Mouse (Mus musculus) stomach, embryonic 15.5 days (tissue): ENCODE measurements around the gene Tyro3. TPM values are rescaled to one million over a fixed set of nuclear protein-coding genes. Genes with fewer than 3 reads are reported as not detected.

Experiments
- ATAC-seq: fragments of 200-750 bp; cut with Nextera tagmentation; 2 replicates; pipeline ENCODE4 v1.8.0; 2017; ENCODE audit warnings: low read depth, moderate number of reproducible peaks, moderate TSS enrichment; ENCODE audit not compliant: insufficient read depth, low FRiP score
- H3K27ac ChIP-seq: fragments of 300-500 bp; sonication (generic); 2 replicates; pipeline ENCODE4 v1.5.1; 2015; ENCODE audit warnings: mild to moderate bottlenecking, inconsistent platforms
- H3K27me3 ChIP-seq: fragments of 300-500 bp; sonication (generic); replicated peaks from 2 replicates; pipeline ENCODE4 v1.6.1; 2015; ENCODE audit warnings: inconsistent platforms
- H3K36me3 ChIP-seq: fragments of 300-500 bp; sonication (generic); 2 replicates; pipeline ENCODE4 v1.6.1; 2015; ENCODE audit warnings: inconsistent platforms
- H3K4me1 ChIP-seq: fragments of 300-500 bp; sonication (generic); 2 replicates; pipeline ENCODE4 v1.6.1; 2015; ENCODE audit warnings: inconsistent platforms
- H3K4me2 ChIP-seq: fragments of 300-500 bp; sonication (generic); 2 replicates; pipeline ENCODE4 v1.6.1; 2015; ENCODE audit warnings: mild to moderate bottlenecking, inconsistent platforms
- H3K4me3 ChIP-seq: fragments of 300-500 bp; sonication (generic); replicated peaks from 2 replicates; pipeline ENCODE4 v1.5.1; 2015; ENCODE audit warnings: inconsistent platforms
- H3K9ac ChIP-seq: fragments of 300-500 bp; sonication (generic); 2 replicates; pipeline ENCODE4 v1.6.1; 2015; ENCODE audit warnings: inconsistent platforms
- H3K9me3 ChIP-seq: fragments of 300-500 bp; sonication (generic); 2 replicates; pipeline ENCODE4 v1.6.1; 2016; ENCODE audit warnings: inconsistent platforms
- WGBS: fragments of 180-500 bp; shearing (Covaris S2); methylation state at CpG from one replicate; pipeline ENCODE4 v1.1.7; 2015; 5-methylcytosine and 5-hydroxymethylcytosine counted together
- polyA plus RNA-seq: library from polyadenylated mRNA; unstranded; fragments of >200 nt; fragmentation: Nextera tagmentation; extraction: Ambion mirVana; gene quantifications from 2 replicates; pipeline ENCODE4 v1.2.1, GENCODE M21; 2015

The Tyro3 gene
- polyA plus RNA-seq, 1 experiment from 2014 or later = 23.0 TPM

DNA sequence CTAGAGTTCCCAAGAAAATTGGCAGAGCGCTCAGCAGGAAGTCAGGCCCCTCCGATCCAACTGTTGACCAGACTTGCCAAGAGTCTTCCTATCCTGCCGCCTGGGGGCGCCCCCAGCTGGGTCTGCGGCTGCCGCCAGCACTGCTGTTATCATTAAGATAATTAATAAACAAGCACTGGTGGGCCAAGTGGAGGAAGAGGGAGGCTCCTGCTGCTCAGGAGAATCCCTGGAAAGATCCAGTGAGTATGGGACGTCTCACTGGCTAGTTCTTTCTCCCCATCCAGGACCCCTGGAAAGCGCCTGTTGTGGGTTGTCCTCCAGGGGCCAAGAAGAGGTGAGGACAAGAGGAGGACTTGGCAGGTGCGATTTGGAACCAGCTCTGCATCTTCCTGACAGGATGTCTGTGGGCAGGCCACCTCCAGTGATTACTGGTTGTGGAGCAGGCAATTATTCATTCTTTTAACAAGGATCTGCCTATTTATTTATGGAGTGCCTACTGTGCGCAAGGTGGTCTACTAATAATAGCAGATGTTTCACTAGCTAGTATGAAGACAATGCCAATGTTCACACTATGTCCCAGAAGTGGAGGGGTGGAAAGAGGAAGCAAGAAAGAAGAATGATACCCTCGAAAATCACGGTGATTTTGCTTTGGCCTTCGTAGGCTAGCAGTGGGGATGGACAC is 854 bp downstream of the Tyro3 start:
- Histone ChIP-seq H3K27ac (no peak overlapping the region), H3K27me3 (peaks cover 6% of the 10 kb centered on the region; the same call in 1 of the 2 replicates), H3K4me3 (peak overlapping the region; percentile 88; the same call in 1 of the 2 replicates), H3K4me1 (peaks cover 24% of the 10 kb centered on the region), H3K36me3 (no peaks in the 10 kb centered on the region), H3K4me2 (peak overlapping the region; percentile 82; the same call in 1 of the 2 replicates), H3K9ac (no peak overlapping the region), H3K9me3 (no peaks in the 10 kb centered on the region)
- ATAC-seq = no peak
- 12% methylated on average over 13 of the region's 13 CpGs for WGBS

DNA sequence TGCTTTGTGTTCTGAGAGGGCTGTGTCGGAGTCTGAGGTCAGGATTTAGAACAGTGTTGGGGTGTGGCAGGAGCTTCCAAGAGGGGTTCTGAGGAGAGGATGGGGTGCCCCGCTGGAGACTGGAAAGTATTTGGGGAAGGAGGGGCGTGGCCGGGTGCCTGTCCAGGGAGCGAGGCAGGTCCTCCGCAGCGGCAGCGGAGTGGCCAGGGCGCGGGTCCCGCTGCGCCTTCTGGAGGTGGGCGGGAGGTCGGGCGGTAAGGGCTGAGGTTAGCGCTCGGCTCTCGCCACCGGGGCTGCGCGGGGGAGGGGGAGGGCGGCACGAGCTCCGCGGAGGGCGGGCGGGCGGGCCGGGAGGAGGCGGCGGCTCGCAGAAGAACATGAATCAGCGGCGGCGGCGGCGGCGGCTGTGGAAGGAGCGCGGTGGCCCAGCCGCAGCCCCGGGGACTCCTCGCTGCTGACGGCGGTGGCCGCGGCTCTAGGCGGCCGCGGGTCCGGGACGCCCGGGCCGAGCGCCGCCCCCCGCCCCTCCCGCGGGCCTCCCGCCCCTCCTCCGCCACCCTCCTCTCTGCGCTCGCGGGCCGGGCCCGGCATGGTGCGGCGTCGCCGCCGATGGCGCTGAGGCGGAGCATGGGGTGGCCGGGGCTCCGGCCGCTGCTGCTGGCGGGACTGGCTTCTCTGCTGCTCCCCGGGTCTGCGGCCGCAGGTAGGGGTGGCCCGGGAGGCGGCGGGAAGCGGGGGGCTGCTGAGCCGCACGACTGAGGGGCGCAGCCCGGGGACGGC is 1.8 kb downstream of the Tyro3 start:
- Histone ChIP-seq H3K27ac (peak overlapping the region; percentile 57), H3K4me1 (peaks cover 34% of the 10 kb centered on the region), H3K9ac (peak overlapping the region; percentile 80), H3K27me3 (peaks cover 6% of the 10 kb centered on the region; the same call in 1 of the 2 replicates), H3K36me3 (0 out of 2 replicates have a peak, but pooled peaks cover 5% of the 10 kb centered on the region), H3K4me2 (peak overlapping the region; percentile 82), H3K9me3 (no peaks in the 10 kb centered on the region), H3K4me3 (peak overlapping the region; percentile 88)
- under 1% methylated on average over 21 of the region's 89 CpGs for WGBS
- ATAC-seq = peak; percentile 64

DNA sequence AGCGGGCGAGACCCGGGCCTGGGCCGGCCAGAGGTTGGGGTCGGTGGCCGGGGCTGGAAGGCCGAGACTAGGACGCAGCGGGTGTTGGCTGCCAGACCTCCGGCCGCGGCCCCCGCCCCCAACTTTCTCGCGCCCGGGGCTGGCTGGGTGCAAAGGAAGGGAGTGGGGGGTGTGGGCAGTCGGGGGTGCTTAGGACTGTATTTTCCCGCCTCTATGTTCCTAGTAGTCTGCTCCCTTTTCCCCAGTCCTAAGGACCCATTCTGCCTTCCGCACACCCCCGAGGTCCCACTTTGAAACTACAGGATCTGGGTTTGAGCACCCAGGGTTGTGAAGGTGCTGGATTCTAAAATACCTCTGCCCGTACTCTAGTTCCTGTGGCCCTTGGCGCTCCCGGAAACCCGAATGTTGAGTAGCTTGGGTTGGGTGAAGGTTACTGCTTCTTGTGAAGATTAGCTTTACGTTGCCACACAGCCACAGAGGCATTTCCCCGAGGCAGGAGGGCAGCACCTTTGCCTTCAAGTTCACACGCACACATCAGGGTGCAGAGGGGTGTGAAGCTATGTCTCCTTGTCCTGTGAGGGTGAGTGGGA is 2.5 kb downstream of the Tyro3 start:
- 0 out of 2 replicates have a peak, but pooled peaks cover 10% of the 10 kb centered on the region for H3K36me3 ChIP-seq
- H3K4me2 ChIP-seq = peak overlapping the region; percentile 82
- peaks cover 34% of the 10 kb centered on the region for H3K4me1 ChIP-seq
- peak overlapping the region; percentile 57 for H3K27ac ChIP-seq
- H3K9ac ChIP-seq = peak overlapping the region; percentile 80
- ATAC-seq = no peak
- peak overlapping the region; percentile 88 for H3K4me3 ChIP-seq
- peaks cover 6% of the 10 kb centered on the region; the same call in 1 of the 2 replicates for H3K27me3 ChIP-seq
- under 1% methylated on average over 27 of the region's 27 CpGs for WGBS
- no peaks in the 10 kb centered on the region for H3K9me3 ChIP-seq

DNA sequence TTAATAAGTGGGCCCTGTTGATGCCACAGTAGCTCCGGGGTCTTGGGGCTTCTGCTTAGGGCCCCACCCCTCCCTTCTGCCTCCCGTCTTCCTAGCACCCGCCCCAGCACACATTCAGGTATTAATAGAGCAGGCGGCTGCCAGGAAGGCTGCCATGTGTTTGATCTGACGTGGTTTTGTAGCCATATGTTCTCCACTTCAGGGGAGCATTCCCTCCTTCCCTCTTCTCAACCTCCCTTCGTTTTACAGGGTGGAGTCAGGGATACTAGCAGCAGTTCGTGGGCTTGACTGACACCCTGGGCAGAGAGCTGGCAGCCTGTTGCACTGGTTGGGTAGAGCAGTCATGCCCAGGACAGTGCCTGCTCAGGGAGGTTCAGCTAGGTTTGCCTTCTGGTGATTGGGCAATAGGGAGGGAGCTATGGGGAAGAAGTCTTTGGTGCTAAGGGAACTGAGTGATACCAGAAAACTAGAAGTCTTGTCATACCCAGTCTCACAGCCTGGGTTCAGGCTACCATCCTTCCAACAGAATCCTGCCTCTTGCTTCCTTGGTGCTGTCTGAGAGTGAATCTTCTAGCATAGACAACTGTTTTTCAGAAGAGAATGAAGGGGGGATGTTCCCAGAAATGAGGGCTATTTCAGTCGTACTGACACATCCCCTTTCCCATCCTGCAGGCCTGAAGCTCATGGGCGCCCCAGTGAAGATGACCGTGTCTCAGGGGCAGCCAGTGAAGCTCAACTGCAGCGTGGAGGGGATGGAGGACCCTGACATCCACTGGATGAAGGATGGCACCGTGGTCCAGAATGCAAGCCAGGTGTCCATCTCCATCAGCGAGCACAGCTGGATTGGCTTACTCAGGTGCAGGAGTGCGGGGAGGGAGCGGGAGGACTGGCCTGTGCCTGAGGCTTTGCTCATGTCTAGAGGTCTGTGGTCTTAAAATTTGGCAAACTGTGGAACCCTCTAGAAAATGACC is 3.6 kb downstream of the Tyro3 start:
- Histone ChIP-seq H3K27ac (peak overlapping the region; percentile 57; the same call in 1 of the 2 replicates), H3K9ac (no peak overlapping the region), H3K4me1 (peaks cover 37% of the 10 kb centered on the region), H3K4me2 (peak overlapping the region; percentile 82), H3K36me3 (0 out of 2 replicates have a peak, but pooled peaks cover 10% of the 10 kb centered on the region), H3K4me3 (peak overlapping the region; percentile 88), H3K9me3 (no peaks in the 10 kb centered on the region), H3K27me3 (peaks cover 6% of the 10 kb centered on the region; the same call in 1 of the 2 replicates)
- WGBS = 56% methylated on average over 15 of the region's 15 CpGs
- no peak for ATAC-seq

DNA sequence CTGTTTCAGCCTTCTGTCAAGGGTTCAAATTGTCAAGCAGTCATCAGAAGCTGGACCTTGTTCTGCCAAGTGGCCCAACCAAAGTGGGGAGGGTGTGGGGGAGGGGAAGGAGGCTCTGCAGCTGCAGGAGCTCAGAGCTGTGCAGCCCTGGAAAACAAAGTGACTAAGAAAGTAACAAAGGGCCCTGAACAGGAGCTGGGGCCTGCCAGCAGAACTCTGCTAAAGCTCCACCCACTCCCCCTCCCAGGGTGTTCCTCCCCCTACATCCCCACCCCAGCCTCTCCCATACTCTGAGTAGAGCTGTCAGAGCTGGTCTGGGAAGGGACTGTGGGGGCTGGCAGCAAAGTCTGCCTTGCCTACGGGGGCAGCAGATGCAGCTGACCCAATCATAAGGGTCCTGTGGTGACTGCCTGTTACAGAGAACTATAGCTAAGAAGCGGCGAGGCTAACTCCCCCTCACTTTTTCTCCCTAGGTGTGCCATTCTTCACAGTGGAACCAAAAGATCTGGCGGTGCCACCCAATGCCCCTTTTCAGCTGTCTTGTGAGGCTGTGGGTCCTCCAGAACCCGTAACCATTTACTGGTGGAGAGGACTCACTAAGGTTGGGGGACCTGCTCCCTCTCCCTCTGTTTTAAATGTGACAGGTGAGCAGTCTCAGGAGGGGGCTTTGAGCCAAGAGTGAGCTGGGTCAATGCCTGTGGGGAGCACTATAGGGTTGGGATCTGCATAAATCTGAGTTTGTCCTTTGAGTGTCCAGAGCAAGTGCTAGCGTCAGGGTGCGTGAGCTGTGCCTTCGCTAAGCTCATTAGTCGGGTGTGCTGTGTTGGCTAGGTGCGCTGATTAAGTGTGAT is 5.5 kb downstream of the Tyro3 start:
- ATAC-seq = peak; percentile 78
- H3K27ac ChIP-seq = peak overlapping the region; percentile 49
- H3K27me3 ChIP-seq = no peaks in the 10 kb centered on the region
- H3K9me3 ChIP-seq = no peaks in the 10 kb centered on the region
- 53% methylated on average over 10 of the region's 10 CpGs for WGBS
- H3K4me3 ChIP-seq = no peak overlapping the region
- 0 out of 2 replicates have a peak, but pooled peaks cover 10% of the 10 kb centered on the region for H3K36me3 ChIP-seq
- H3K4me1 ChIP-seq = peaks cover 37% of the 10 kb centered on the region
- H3K4me2 ChIP-seq = peak overlapping the region; percentile 28; the same call in 1 of the 2 replicates
- H3K9ac ChIP-seq = no peak overlapping the region

DNA sequence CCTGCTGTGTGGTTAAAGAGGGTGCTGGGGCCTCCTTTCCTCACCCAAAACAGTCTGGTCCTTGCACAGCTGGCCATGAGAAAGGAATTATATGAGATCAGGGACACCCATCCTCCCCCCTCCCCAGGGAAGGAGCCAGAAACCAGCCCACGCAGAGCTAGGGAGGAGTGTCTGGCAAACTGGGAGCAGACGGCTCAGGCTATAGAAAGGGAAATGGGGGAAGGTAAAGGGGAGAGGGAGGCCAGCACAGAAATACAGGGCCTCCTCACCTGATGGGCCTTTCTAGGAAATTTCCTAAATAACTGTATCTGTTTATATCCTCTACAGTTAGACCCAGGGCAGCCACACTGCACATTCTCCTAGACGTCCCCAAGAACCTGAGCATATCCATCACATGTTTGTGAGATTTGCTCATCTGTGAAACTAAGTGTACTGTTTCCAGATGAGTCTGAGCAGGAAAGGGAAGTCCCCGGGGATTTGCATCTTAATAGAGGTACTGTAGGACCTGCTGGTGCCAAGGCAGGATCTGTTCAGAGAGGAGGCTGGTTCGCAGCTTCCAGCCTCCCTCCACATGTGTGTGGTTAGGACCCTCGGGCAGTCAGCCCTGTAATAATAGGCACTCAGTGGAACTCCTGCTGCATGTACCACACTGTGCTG is 6.2 kb downstream of the Tyro3 start:
- WGBS = 53% methylated on average over 6 of the region's 6 CpGs
- no peaks in the 10 kb centered on the region for H3K27me3 ChIP-seq
- H3K4me2 ChIP-seq = no peak overlapping the region
- 0 out of 2 replicates have a peak, but pooled peaks cover 10% of the 10 kb centered on the region for H3K36me3 ChIP-seq
- no peaks in the 10 kb centered on the region for H3K9me3 ChIP-seq
- H3K4me1 ChIP-seq = peaks cover 33% of the 10 kb centered on the region
- no peak for ATAC-seq
- H3K9ac ChIP-seq = no peak overlapping the region
- no peak overlapping the region for H3K4me3 ChIP-seq
- peak overlapping the region; percentile 49; the same call in 1 of the 2 replicates for H3K27ac ChIP-seq

DNA sequence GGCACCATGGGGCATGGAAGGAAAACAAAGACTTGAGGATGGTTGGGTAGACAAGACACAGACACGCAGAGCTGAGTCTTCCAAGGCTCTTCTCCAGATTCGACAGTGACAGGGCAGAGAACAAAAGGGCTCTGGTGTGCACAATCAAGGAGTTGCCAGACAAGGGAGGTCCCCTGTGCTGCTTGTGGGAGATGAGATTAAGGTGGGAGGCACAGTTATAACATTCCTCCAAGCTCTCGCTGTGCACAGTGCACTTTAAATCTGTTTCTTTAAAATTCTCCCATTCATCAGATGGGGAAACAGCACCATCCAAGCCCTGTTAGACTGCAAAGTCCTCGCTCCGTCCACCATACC is 6.7 kb downstream of the Tyro3 start:
- Histone ChIP-seq H3K9ac (no peak overlapping the region), H3K36me3 (0 out of 2 replicates have a peak, but pooled peaks cover 10% of the 10 kb centered on the region), H3K27me3 (no peaks in the 10 kb centered on the region), H3K4me1 (peaks cover 33% of the 10 kb centered on the region), H3K4me2 (no peak overlapping the region), H3K4me3 (no peak overlapping the region), H3K9me3 (no peaks in the 10 kb centered on the region), H3K27ac (no peak overlapping the region)
- 53% methylated on average over 5 of the region's 5 CpGs for WGBS
- no peak for ATAC-seq

DNA sequence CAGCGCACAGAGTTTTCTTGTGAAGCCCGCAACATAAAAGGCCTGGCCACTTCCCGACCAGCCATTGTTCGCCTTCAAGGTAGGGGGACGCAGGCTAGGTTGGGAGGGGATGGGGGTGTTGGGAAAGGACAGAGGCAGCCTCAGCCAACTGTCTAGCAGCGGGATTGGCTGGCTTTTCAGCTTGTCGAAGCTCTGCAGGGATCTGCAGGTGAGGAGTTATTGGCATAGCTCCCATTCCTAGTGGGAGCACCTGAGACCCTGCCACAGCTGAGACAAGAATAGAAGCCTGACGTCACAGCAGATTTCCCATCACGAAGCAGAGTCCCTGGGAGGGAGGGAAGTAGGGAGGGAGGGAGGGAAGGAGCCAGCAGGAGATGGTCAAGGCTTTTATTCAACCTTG is 7.2 kb downstream of the Tyro3 start:
- Histone ChIP-seq H3K27ac (no peak overlapping the region), H3K27me3 (no peaks in the 10 kb centered on the region), H3K4me3 (no peak overlapping the region), H3K4me2 (no peak overlapping the region), H3K9me3 (no peaks in the 10 kb centered on the region), H3K36me3 (peaks cover 12% of the 10 kb centered on the region; the same call in 1 of the 2 replicates), H3K9ac (no peak overlapping the region), H3K4me1 (peaks cover 33% of the 10 kb centered on the region)
- no peak for ATAC-seq
- WGBS = 62% methylated on average over 9 of the region's 9 CpGs

DNA sequence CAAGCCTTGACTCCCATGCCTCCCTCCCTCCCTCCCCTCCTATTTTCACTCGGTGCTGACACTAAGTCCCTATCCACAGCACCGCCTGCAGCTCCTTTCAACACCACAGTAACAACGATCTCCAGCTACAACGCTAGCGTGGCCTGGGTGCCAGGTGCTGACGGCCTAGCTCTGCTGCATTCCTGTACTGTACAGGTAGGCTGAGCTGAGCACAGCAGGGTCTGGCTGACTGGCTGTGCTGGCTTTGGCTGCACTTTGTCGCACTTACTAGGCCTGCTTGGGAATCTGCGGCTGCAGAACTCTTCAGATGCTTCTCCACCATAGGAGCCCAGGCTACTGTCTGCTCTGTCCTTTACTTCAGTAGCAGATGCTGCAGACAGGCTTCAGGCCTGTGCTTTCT is 8.0 kb downstream of the Tyro3 start:
- no peak for ATAC-seq
- no peaks in the 10 kb centered on the region for H3K27me3 ChIP-seq
- 62% methylated on average over 8 of the region's 8 CpGs for WGBS

DNA sequence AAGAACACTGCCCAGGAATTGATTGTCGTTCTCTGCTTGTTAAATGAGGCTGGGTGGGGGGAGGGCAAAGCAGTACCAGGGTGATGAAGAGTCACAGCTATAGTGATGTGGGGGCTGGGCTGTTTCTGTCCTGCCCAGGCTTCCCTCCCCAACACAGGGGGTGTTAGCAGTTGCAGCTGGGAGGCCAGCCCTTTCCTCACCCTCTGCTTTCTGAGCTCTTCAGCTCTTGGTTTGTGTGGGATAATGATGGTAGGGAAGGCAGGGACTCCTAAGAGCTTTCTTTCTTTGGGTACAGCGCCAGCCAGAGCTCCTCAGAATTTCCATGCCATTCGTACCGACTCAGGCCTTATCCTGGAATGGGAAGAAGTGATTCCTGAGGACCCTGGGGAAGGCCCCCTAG is 10.9 kb downstream of the Tyro3 start:
- no peak overlapping the region for H3K4me3 ChIP-seq
- no peak for ATAC-seq
- no peaks in the 10 kb centered on the region for H3K27me3 ChIP-seq
- peaks cover 12% of the 10 kb centered on the region for H3K4me1 ChIP-seq
- H3K27ac ChIP-seq = no peak overlapping the region
- no peaks in the 10 kb centered on the region for H3K9me3 ChIP-seq
- H3K4me2 ChIP-seq = no peak overlapping the region
- H3K9ac ChIP-seq = no peak overlapping the region
- peaks cover 17% of the 10 kb centered on the region; the same call in 1 of the 2 replicates for H3K36me3 ChIP-seq
- WGBS = 37% methylated on average over 4 of the region's 4 CpGs

More for the DNA sequence above, 8.0 kb downstream of the Tyro3 start:
- H3K36me3 ChIP-seq = peaks cover 17% of the 10 kb centered on the region; the same call in 1 of the 2 replicates
- H3K9ac ChIP-seq = no peak overlapping the region
- no peaks in the 10 kb centered on the region for H3K9me3 ChIP-seq
- no peak overlapping the region for H3K4me2 ChIP-seq
- no peak overlapping the region for H3K4me3 ChIP-seq
- H3K27ac ChIP-seq = no peak overlapping the region
- peaks cover 27% of the 10 kb centered on the region for H3K4me1 ChIP-seq
